Mouse (Mus musculus): ENCODE measurements around the gene Gm10778.

- TF ChIP-seq GATA1 (IDR thresholded peaks at IDR 0.05; ENCODE audit: borderline replicate concordance, low read length) (no peak), FLI1 (IDR thresholded peaks at IDR 0.05; ENCODE audit: low read length) (no peak)
Measured at GRCm38 (mm10) chr10:81646015-81646555, 2.8 kb upstream of the Gm10778 start.

Measured in megakaryocyte, embryonic 14.5 days (primary cell).